Mouse (Mus musculus): ENCODE results near the gene Fam102a. TPM values are rescaled to one million over a fixed set of nuclear protein-coding genes. Genes with fewer than 3 reads are reported as not detected.

The Fam102a gene
- polyA plus RNA-seq, 1 experiment from 2014 or later = 10.2 TPM

- Histone ChIP-seq H3K4me3 (ENCODE audit: low read depth, low read length) (no peak overlapping the region), H3K4me2 (ENCODE audit: low read depth, low read length) (no peak overlapping the region), H3K36me3 (replicated peaks; ENCODE audit: control insufficient read depth, insufficient read depth, low read depth, low read length) (no peaks in the 10 kb centered on the region), H3K9ac (replicated peaks; ENCODE audit: low read length) (no peak overlapping the region), H3K9me3 (replicated peaks; ENCODE audit: control insufficient read depth, low read length) (no peaks in the 10 kb centered on the region), H3K4me1 (ENCODE audit: control insufficient read depth, insufficient read depth, low read length) (no peaks in the 10 kb centered on the region), H3K27me3 (ENCODE audit: control insufficient read depth, insufficient read depth, low read length) (peaks cover 7% of the 10 kb centered on the region; the same call in 1 of the 2 replicates), H3K27ac (replicated peaks; ENCODE audit: low read depth, low read length) (no peak overlapping the region)
- DNase-seq (ENCODE audit: low spot score) (no peak), ATAC-seq (replicated peaks; ENCODE audit: insufficient number of reproducible peaks, low FRiP score, low TSS enrichment, low read depth) (no peak)
- WGBS = 42% methylated on average over 25 of the region's 30 CpGs
Observed at GRCm38 (mm10) chr2:32578146-32579046, 43.3 kb downstream of the Fam102a start.

- no peak overlapping the region for H3K9ac ChIP-seq (replicated peaks; ENCODE audit: low read length)
- H3K36me3 ChIP-seq (replicated peaks; ENCODE audit: control insufficient read depth, insufficient read depth, low read depth, low read length) = no peaks in the 10 kb centered on the region
- H3K4me2 ChIP-seq (ENCODE audit: low read depth, low read length) = peak overlapping the region; percentile 16
- no peak overlapping the region for H3K27ac ChIP-seq (replicated peaks; ENCODE audit: low read depth, low read length)
- 36% methylated on average over 19 of the region's 19 CpGs for WGBS
- peak overlapping the region; percentile 22 for H3K4me3 ChIP-seq (ENCODE audit: low read depth, low read length)
- H3K27me3 ChIP-seq (ENCODE audit: control insufficient read depth, insufficient read depth, low read length) = peaks cover 7% of the 10 kb centered on the region; the same call in 1 of the 2 replicates
- DNase-seq (ENCODE audit: low spot score) = peak; percentile 76
- no peaks in the 10 kb centered on the region for H3K9me3 ChIP-seq (replicated peaks; ENCODE audit: control insufficient read depth, low read length)
- no peak for ATAC-seq (replicated peaks; ENCODE audit: insufficient number of reproducible peaks, low FRiP score, low TSS enrichment, low read depth)
- no peaks in the 10 kb centered on the region; the same call in 1 of the 2 replicates for H3K4me1 ChIP-seq (ENCODE audit: control insufficient read depth, insufficient read depth, low read length)
Observed at GRCm38 (mm10) chr2:32581450-32582095, 46.4 kb downstream of the Fam102a start.

- Histone ChIP-seq H3K27me3 (ENCODE audit: control insufficient read depth, insufficient read depth, low read length) (peaks cover 4% of the 10 kb centered on the region; the same call in 1 of the 2 replicates), H3K36me3 (replicated peaks; ENCODE audit: control insufficient read depth, insufficient read depth, low read depth, low read length) (no peaks in the 10 kb centered on the region), H3K9ac (replicated peaks; ENCODE audit: low read length) (peak overlapping the region; percentile 44), H3K27ac (replicated peaks; ENCODE audit: low read depth, low read length) (no peak overlapping the region), H3K9me3 (replicated peaks; ENCODE audit: control insufficient read depth, low read length) (no peaks in the 10 kb centered on the region), H3K4me1 (ENCODE audit: control insufficient read depth, insufficient read depth, low read length) (no peaks in the 10 kb centered on the region; the same call in 1 of the 2 replicates), H3K4me2 (ENCODE audit: low read depth, low read length) (peak overlapping the region; percentile 60), H3K4me3 (ENCODE audit: low read depth, low read length) (peak overlapping the region; percentile 21)
- DNase-seq (ENCODE audit: low spot score) (peak; percentile 93), ATAC-seq (replicated peaks; ENCODE audit: insufficient number of reproducible peaks, low FRiP score, low TSS enrichment, low read depth) (peak; percentile 74)
- 13% methylated on average over 37 of the region's 37 CpGs for WGBS
Observed at GRCm38 (mm10) chr2:32582830-32583799, 48.0 kb downstream of the Fam102a start.

GRCm38 (mm10) chr2:32585149-32585714, 50.1 kb downstream of the Fam102a start:
- H3K27me3 ChIP-seq (ENCODE audit: control insufficient read depth, insufficient read depth, low read length) = no peaks in the 10 kb centered on the region; the same call in 1 of the 2 replicates
- no peak overlapping the region for H3K4me2 ChIP-seq (ENCODE audit: low read depth, low read length)
- H3K9me3 ChIP-seq (replicated peaks; ENCODE audit: control insufficient read depth, low read length) = no peaks in the 10 kb centered on the region
- H3K4me1 ChIP-seq (ENCODE audit: control insufficient read depth, insufficient read depth, low read length) = no peaks in the 10 kb centered on the region; the same call in 1 of the 2 replicates
- 77% methylated on average over 7 of the region's 7 CpGs for WGBS
- no peak overlapping the region for H3K9ac ChIP-seq (replicated peaks; ENCODE audit: low read length)
- H3K36me3 ChIP-seq (replicated peaks; ENCODE audit: control insufficient read depth, insufficient read depth, low read depth, low read length) = no peaks in the 10 kb centered on the region
- DNase-seq (ENCODE audit: low spot score) (no peak), ATAC-seq (replicated peaks; ENCODE audit: insufficient number of reproducible peaks, low FRiP score, low TSS enrichment, low read depth) (no peak)
- H3K4me3 ChIP-seq (ENCODE audit: low read depth, low read length) = no peak overlapping the region
- H3K27ac ChIP-seq (replicated peaks; ENCODE audit: low read depth, low read length) = no peak overlapping the region

GRCm38 (mm10) chr2:32586871-32587351, 51.8 kb downstream of the Fam102a start, which contains the start of gene St6galnac4:
TSS of gene St6galnac4 (plus strand) at chr2:32587095.
- Histone ChIP-seq H3K9ac (replicated peaks; ENCODE audit: low read length) (peak within 1 kb of the TSS; percentile 75), H3K36me3 (replicated peaks; ENCODE audit: control insufficient read depth, insufficient read depth, low read depth, low read length) (no peaks in the 10 kb centered on the region), H3K27me3 (ENCODE audit: control insufficient read depth, insufficient read depth, low read length) (no peaks in the 10 kb centered on the region; the same call in 1 of the 2 replicates), H3K4me3 (ENCODE audit: low read depth, low read length) (peak within 1 kb of the TSS; percentile 53), H3K4me1 (ENCODE audit: control insufficient read depth, insufficient read depth, low read length) (no peaks in the 10 kb centered on the region; the same call in 1 of the 2 replicates), H3K27ac (replicated peaks; ENCODE audit: low read depth, low read length) (peak within 1 kb of the TSS; percentile 44; the same call in 1 of the 2 replicates), H3K9me3 (replicated peaks; ENCODE audit: control insufficient read depth, low read length) (no peaks in the 10 kb centered on the region), H3K4me2 (ENCODE audit: low read depth, low read length) (peak within 1 kb of the TSS; percentile 69)
- DNase-seq (ENCODE audit: low spot score) (peak; percentile 96), ATAC-seq (replicated peaks; ENCODE audit: insufficient number of reproducible peaks, low FRiP score, low TSS enrichment, low read depth) (peak; percentile 59)
- under 1% methylated on average over 38 of the region's 38 CpGs for WGBS

GRCm38 (mm10) chr2:32587731-32588321, 52.7 kb downstream of the Fam102a start:
- H3K27ac ChIP-seq (replicated peaks; ENCODE audit: low read depth, low read length) = no peak overlapping the region
- no peaks in the 10 kb centered on the region; the same call in 1 of the 2 replicates for H3K4me1 ChIP-seq (ENCODE audit: control insufficient read depth, insufficient read depth, low read length)
- peak overlapping the region; percentile 69 for H3K4me2 ChIP-seq (ENCODE audit: low read depth, low read length)
- peak overlapping the region; percentile 75 for H3K9ac ChIP-seq (replicated peaks; ENCODE audit: low read length)
- no peaks in the 10 kb centered on the region for H3K9me3 ChIP-seq (replicated peaks; ENCODE audit: control insufficient read depth, low read length)
- no peak for DNase-seq (ENCODE audit: low spot score)
- 35% methylated on average over 9 of the region's 9 CpGs for WGBS
- H3K36me3 ChIP-seq (replicated peaks; ENCODE audit: control insufficient read depth, insufficient read depth, low read depth, low read length) = no peaks in the 10 kb centered on the region
- ATAC-seq (replicated peaks; ENCODE audit: insufficient number of reproducible peaks, low FRiP score, low TSS enrichment, low read depth) = no peak
- peak overlapping the region; percentile 53 for H3K4me3 ChIP-seq (ENCODE audit: low read depth, low read length)
- no peaks in the 10 kb centered on the region; the same call in 1 of the 2 replicates for H3K27me3 ChIP-seq (ENCODE audit: control insufficient read depth, insufficient read depth, low read length)
